Mouse (Mus musculus) lung, embryonic 16.5 days (tissue): ENCODE results near the gene Ackr1. TPM values are rescaled to one million over a fixed set of nuclear protein-coding genes. Genes with fewer than 3 reads are reported as not detected.

Experiments used
- ATAC-seq: fragments of 200-750 bp; cut with Nextera tagmentation; 2 replicates; pipeline ENCODE4 v1.8.0; 2017; ENCODE audit warnings: low read depth, mild to moderate bottlenecking, moderate library complexity
- H3K27ac ChIP-seq: fragments of 300-500 bp; sonication (generic); 2 replicates; pipeline ENCODE4 v1.5.1; 2014; ENCODE audit warnings: mild to moderate bottlenecking, control low read depth, low read length
- H3K27me3 ChIP-seq: fragments of 300-500 bp; sonication (generic); 2 replicates; pipeline ENCODE4 v1.6.1; 2014; ENCODE audit warnings: low read depth, low read length, mixed read lengths; ENCODE audit not compliant: control insufficient read depth, insufficient read depth
- H3K36me3 ChIP-seq: fragments of 300-500 bp; sonication (generic); 2 replicates; pipeline ENCODE4 v1.6.1; 2014; ENCODE audit warnings: low read length; ENCODE audit not compliant: control insufficient read depth, insufficient read depth
- H3K4me1 ChIP-seq: fragments of 300-500 bp; sonication (generic); replicated peaks from 2 replicates; pipeline ENCODE4 v1.6.1; 2014; ENCODE audit warnings: low read length, mixed read lengths; ENCODE audit not compliant: control insufficient read depth, insufficient read depth
- H3K4me2 ChIP-seq: fragments of 300-500 bp; sonication (generic); 2 replicates; pipeline ENCODE4 v1.6.1; 2014; ENCODE audit warnings: low read depth, low read length, control low read depth
- H3K4me3 ChIP-seq: fragments of 300-500 bp; sonication (generic); 2 replicates; pipeline ENCODE4 v1.5.1; 2014; ENCODE audit warnings: mild to moderate bottlenecking, low read length, control low read depth
- H3K9ac ChIP-seq: fragments of 300-500 bp; sonication (generic); 2 replicates; pipeline ENCODE4 v1.6.1; 2014; ENCODE audit warnings: low read length, control low read depth
- H3K9me3 ChIP-seq: fragments of 300-500 bp; sonication (generic); 2 replicates; pipeline ENCODE4 v1.6.1; 2016; ENCODE audit warnings: low read length; ENCODE audit not compliant: control insufficient read depth
- WGBS: fragments of 180-500 bp; shearing (Covaris S2); extraction: QIAGEN DNeasy Blood & Tissue Kit; methylation state at CpG from one replicate; pipeline ENCODE4 v1.1.7; 2014; 5-methylcytosine and 5-hydroxymethylcytosine counted together
- polyA plus RNA-seq: library from polyadenylated mRNA; unstranded; fragments of >200 nt; fragmentation: Nextera tagmentation; extraction: Ambion mirVana; gene quantifications from 2 replicates; pipeline ENCODE4 v1.2.1, GENCODE M21; 2015

The Ackr1 gene
- polyA plus RNA-seq, 1 experiment from 2014 or later = 0.21 TPM

DNA sequence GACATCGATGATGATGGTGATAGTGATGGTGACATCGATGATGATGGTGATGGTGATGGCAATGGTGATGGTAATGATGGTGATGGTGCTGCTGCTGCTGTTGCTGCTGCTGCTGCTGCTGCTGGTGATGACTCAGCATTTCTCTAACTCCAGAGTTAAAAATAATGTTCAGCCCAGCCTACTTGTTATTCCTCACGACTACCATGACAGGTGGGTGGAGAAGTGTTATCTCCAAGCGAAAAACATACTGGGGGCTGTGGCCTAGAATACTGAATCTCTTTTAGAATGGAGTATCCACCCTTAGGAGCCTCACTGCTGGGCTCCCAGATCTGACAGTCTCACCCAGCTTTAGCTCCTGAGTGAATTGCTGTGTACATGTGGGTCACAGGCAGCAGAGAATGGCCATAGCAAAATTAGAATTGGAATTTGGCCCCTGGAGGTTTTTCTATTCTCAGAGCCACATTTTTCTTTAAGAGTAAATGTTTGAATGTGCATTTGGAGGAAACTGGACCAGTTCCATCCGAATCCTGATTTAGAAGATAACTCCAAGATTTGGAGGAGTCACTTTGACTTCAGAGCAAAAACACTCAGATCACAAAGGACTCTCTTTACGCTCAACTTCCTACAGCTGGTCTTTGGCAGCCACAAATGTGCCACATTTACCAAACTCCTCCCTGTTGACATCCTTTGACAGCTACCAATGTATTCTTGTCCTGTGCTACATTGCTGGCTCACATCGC, 21.7 kb upstream of the Ackr1 start:
- Histone ChIP-seq H3K36me3 (no peaks in the 10 kb centered on the region), H3K4me2 (no peak overlapping the region), H3K9ac (no peak overlapping the region), H3K9me3 (no peaks in the 10 kb centered on the region), H3K4me3 (no peak overlapping the region), H3K27me3 (no peaks in the 10 kb centered on the region), H3K27ac (no peak overlapping the region), H3K4me1 (no peaks in the 10 kb centered on the region)
- no peak for ATAC-seq
- WGBS = 66% methylated on average over 7 of the region's 7 CpGs

DNA sequence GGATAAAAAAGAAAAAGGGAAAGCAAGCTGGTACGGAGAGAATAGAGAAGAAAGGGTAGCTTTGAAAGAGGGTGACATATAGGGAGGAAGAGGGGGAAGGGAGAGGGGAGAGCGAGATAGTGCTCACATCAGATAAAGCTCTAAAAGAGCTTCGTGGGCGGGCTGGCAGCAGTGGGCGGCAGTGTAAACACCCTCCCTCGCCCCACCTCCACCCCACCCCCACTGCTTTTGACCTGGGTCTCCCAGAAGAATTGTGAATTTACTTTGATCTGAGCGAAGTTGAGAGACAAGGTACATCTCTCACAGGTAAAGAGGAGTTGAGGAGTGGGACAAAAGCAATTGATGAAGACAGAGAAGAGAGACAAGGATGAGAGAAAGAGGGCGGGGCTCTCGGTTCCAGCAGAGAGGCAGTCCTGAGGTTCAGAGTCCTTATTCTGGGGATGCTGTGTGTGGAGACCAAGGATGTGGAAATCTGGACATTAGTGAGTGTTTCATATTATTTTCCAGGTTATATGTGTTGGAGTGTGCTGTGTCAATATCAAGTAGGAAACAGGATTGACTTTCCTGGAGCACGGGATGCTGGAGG, 16.9 kb upstream of the Ackr1 start, which contains the start of gene Aim2:
TSS of gene Aim2 (plus strand) at position 508 of the 586 bp plus-strand sequence.
- WGBS = 8% methylated on average over 10 of the region's 10 CpGs
- no peak within 1 kb of the TSS for H3K9ac ChIP-seq

DNA sequence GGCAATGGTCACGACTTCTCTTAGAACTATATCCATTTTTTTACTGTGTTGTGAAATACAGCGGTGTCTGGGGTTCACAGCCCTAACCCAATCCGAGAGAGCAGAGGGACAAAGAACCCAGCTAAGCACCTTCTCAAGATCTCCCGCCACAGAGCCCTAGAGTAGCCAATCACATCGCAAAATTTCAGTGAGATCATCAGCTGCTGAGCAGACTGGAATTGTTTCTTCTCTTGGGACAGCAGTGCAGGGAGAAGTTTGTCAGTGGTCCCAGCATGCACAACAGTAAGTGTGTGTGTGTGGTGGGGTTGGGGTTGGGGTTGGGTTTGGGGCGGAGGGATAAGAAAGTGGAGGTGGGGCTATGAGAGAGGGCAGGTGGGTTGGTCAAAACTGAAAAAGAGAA, 16.4 kb upstream of the Ackr1 start:
- Histone ChIP-seq H3K9me3 (no peaks in the 10 kb centered on the region), H3K4me3 (peak overlapping the region; percentile 14; the same call in 1 of the 2 replicates), H3K4me1 (no peaks in the 10 kb centered on the region), H3K9ac (no peak overlapping the region), H3K4me2 (peak overlapping the region; percentile 48), H3K27me3 (no peaks in the 10 kb centered on the region), H3K36me3 (no peaks in the 10 kb centered on the region), H3K27ac (no peak overlapping the region)
- ATAC-seq = peak; percentile 74
- 2% methylated on average over 6 of the region's 6 CpGs for WGBS

More for the DNA sequence above, 16.9 kb upstream of the Ackr1 start, which contains the start of gene Aim2:
- Histone ChIP-seq H3K4me3 (peak within 1 kb of the TSS; percentile 14; the same call in 1 of the 2 replicates), H3K27ac (no peak within 1 kb of the TSS), H3K4me2 (peak within 1 kb of the TSS; percentile 48), H3K4me1 (no peaks in the 10 kb centered on the region), H3K27me3 (no peaks in the 10 kb centered on the region), H3K36me3 (no peaks in the 10 kb centered on the region), H3K9me3 (no peaks in the 10 kb centered on the region)
- 0 out of 2 replicates have a peak, but pooled peaks have one; percentile 31 for ATAC-seq

DNA sequence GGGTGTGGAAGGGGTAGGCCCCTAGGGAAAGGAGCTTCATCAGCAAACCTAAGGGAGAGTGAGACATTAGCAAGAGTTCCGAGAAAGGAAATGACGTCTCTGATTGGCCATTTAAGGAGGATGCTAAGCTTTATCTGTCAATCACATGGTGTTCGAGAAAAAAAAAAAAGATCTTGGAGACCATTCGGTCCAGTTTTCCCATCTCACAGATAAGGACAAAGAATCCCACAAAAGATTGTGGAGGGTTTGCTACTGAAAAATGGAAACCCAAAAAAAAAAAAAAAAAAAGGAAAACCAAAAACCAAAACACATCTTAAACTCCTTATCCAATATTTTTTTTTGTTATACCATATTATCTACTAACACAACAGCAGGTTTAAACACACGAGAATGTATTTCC, 15.6 kb upstream of the Ackr1 start:
- no peaks in the 10 kb centered on the region for H3K4me1 ChIP-seq
- no peak overlapping the region for H3K4me2 ChIP-seq
- no peak overlapping the region for H3K27ac ChIP-seq
- H3K27me3 ChIP-seq = no peaks in the 10 kb centered on the region
- no peak overlapping the region for H3K9ac ChIP-seq
- H3K9me3 ChIP-seq = no peaks in the 10 kb centered on the region
- no peak overlapping the region for H3K4me3 ChIP-seq
- no peak for ATAC-seq
- WGBS = 60% methylated on average over 5 of the region's 5 CpGs
- no peaks in the 10 kb centered on the region for H3K36me3 ChIP-seq

DNA sequence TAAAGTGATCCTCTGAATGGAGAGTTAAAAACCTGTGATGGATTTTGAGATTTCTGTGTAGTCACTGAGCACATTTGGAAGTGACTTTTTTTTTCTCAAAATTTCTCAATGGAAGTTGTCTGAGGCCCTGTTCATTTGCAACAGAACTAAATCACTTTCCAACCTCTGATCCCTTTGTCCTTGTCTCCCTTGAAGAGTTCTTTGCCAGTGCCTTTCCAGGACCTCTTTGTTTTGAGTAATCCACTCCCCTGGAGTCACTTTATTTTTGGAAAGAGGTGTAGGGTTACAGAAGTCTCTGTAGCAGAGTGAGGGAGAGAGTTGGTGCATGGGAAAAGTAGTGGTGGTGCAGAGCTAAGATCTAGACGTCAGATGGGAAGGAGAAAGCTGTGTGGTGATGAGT, 15.0 kb upstream of the Ackr1 start:
- H3K4me1 ChIP-seq = no peaks in the 10 kb centered on the region
- no peaks in the 10 kb centered on the region for H3K27me3 ChIP-seq
- no peak for ATAC-seq
- H3K4me3 ChIP-seq = no peak overlapping the region
- no peaks in the 10 kb centered on the region for H3K36me3 ChIP-seq
- no peak overlapping the region for H3K4me2 ChIP-seq
- 29% methylated on average over 1 of the region's 1 CpGs for WGBS
- H3K9ac ChIP-seq = no peak overlapping the region
- H3K9me3 ChIP-seq = no peaks in the 10 kb centered on the region
- H3K27ac ChIP-seq = no peak overlapping the region

DNA sequence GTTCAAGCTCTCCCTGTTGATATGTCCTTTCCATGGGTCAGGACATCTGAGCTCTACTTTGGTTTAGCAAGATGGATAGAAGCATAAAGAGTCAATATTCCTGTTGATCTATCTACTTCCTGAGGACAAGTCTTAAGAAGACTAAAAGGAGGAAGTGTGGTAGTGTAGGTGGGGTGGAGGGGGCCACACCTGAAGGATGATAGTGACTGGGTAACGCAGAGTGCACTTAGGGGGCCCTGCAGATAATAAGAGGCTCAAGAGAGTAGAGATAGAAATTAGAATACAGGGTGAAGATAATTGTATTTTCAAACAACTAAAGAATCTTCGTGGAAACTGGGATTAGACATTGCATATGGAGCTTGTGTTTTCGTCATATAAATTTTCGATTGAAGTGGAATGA, 11.6 kb upstream of the Ackr1 start:
- WGBS = 78% methylated on average over 4 of the region's 4 CpGs
- Histone ChIP-seq H3K4me1 (no peaks in the 10 kb centered on the region), H3K27ac (no peak overlapping the region)

GRCm38 (mm10) chr1:173343934-173344333, 10.4 kb upstream of the Ackr1 start:
- no peak for ATAC-seq
- H3K27me3 ChIP-seq = no peaks in the 10 kb centered on the region
- no peaks in the 10 kb centered on the region for H3K36me3 ChIP-seq
- H3K4me2 ChIP-seq = no peak overlapping the region
- H3K4me1 ChIP-seq = no peaks in the 10 kb centered on the region
- H3K4me3 ChIP-seq = no peak overlapping the region
- no peak overlapping the region for H3K9ac ChIP-seq
- no peak overlapping the region for H3K27ac ChIP-seq
- 67% methylated on average over 3 of the region's 3 CpGs for WGBS
- no peaks in the 10 kb centered on the region for H3K9me3 ChIP-seq

More for the DNA sequence above, 11.6 kb upstream of the Ackr1 start:
- no peak for ATAC-seq
- Histone ChIP-seq H3K36me3 (no peaks in the 10 kb centered on the region), H3K27me3 (no peaks in the 10 kb centered on the region), H3K4me2 (no peak overlapping the region), H3K9ac (no peak overlapping the region), H3K9me3 (no peaks in the 10 kb centered on the region), H3K4me3 (no peak overlapping the region)

DNA sequence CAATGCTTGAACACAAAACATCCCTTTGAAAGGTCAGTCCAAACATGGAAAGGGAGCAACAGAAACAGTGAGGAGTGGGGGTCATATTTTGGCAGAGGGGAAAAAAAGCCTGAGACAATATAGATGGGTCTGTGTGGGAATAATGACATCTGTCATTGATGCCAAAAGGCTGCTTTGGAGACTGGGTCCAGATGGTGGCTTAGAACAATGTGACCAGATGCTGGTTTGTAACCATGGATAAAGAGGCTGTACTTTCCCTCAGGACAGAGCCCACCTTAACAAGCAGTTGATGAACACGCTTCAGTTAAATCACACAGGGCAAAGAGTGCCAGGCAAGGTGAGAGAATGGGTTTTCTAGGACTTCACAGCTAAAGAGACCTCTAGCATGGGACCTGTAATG, 8.9 kb upstream of the Ackr1 start:
- no peak for ATAC-seq
- 82% methylated on average over 1 of the region's 1 CpGs for WGBS
- H3K27ac ChIP-seq = no peak overlapping the region

GRCm38 (mm10) chr1:173339543-173339942, 6.0 kb upstream of the Ackr1 start:
- WGBS = 5% methylated on average over 2 of the region's 2 CpGs
- Histone ChIP-seq H3K36me3 (no peaks in the 10 kb centered on the region), H3K27me3 (no peaks in the 10 kb centered on the region), H3K4me3 (no peak overlapping the region), H3K9me3 (no peaks in the 10 kb centered on the region), H3K27ac (no peak overlapping the region), H3K4me2 (no peak overlapping the region), H3K4me1 (no peaks in the 10 kb centered on the region), H3K9ac (no peak overlapping the region)
- ATAC-seq = no peak

More for the DNA sequence above, 8.9 kb upstream of the Ackr1 start:
- Histone ChIP-seq H3K4me3 (no peak overlapping the region), H3K27me3 (no peaks in the 10 kb centered on the region), H3K9ac (no peak overlapping the region), H3K4me1 (no peaks in the 10 kb centered on the region), H3K9me3 (no peaks in the 10 kb centered on the region), H3K4me2 (no peak overlapping the region), H3K36me3 (no peaks in the 10 kb centered on the region)
